Mouse (Mus musculus): Measurements from ENCODE around the gene Map3k3.

DNA sequence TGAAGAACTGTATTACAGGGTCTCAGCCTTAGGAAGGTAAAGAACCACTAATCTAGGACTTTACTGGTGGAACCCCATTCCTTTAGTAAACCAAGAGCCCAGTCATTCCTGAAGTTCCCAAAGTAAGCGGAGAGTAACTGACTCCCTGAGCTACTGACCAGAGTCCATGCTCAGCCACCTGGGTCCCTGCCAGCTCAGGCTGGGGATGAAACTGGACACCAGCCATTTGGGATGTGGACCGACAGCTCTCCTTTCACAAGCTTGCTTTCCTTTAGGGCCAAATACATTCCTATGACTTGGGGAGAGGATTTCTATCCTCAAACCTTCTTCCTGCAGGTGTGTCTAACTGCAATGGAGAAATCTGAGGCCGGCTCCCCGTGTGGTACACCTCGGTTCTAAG, 90.0 kb downstream of the Map3k3 start:
- TF ChIP-seq CTCF (IDR thresholded peaks at IDR 0.05; ENCODE audit: control insufficient read depth, insufficient read depth, insufficient replicate concordance, low read depth, low read length) (no peak), POLR2A (IDR thresholded peaks at IDR 0.05; ENCODE audit: control insufficient read depth, low read depth, low read length) (no peak)

Measured in testis, adult 2 months (tissue).